Mouse (Mus musculus): ENCODE results near the gene Nufip2.
A peak's percentile ranks its signal among the peaks of the same experiment; 100 is the strongest.
"Not testable (repeated sequence)": the region's sequence is repeated elsewhere in the genome, so short reads cannot be mapped to it uniquely, and the experiment has no call there.

Gene Nufip2

GRCm38 (mm10) chr11:77719055-77719454 is 33.1 kb downstream of the Nufip2 start:
- DNase-seq: no peak

GRCm38 (mm10) chr11:77721389-77721788 is 35.4 kb downstream of the Nufip2 start:
- DNase-seq: no peak

GRCm38 (mm10) chr11:77724766-77725165 is 38.8 kb downstream of the Nufip2 start:
- no peak for DNase-seq

- DNase-seq: no peak
These were observed 39.2 kb downstream of the Nufip2 start, which contains the start of gene Cryba1 for GRCm38 (mm10) chr11:77725183-77725582. Cryba1 (minus strand) TSS chr11:77725283.

- no peak for DNase-seq
These were observed 42.6 kb downstream of the Nufip2 start for GRCm38 (mm10) chr11:77728587-77728986.

GRCm38 (mm10) chr11:77737289-77737688 is 51.3 kb downstream of the Nufip2 start:
- DNase-seq: peak; percentile 90

GRCm38 (mm10) chr11:77738555-77738954 is 52.6 kb downstream of the Nufip2 start:
- no peak for DNase-seq

- peak; percentile 58 for DNase-seq
These were observed 58.0 kb downstream of the Nufip2 start for GRCm38 (mm10) chr11:77743966-77744365.

- DNase-seq: no peak
These were observed 60.7 kb downstream of the Nufip2 start for GRCm38 (mm10) chr11:77746652-77747051.

GRCm38 (mm10) chr11:77747103-77747502 is 61.1 kb downstream of the Nufip2 start:
- DNase-seq: not testable (repeated sequence)

GRCm38 (mm10) chr11:77748996-77749395 is 63.0 kb downstream of the Nufip2 start:
- no peak for DNase-seq

- DNase-seq: no peak
These were observed 66.6 kb downstream of the Nufip2 start for GRCm38 (mm10) chr11:77752525-77752924.

GRCm38 (mm10) chr11:77753469-77753868 is 67.5 kb downstream of the Nufip2 start:
- DNase-seq: no peak

- DNase-seq: no peak
These were observed 74.1 kb downstream of the Nufip2 start for GRCm38 (mm10) chr11:77760031-77760430.

- DNase-seq: peak; percentile 94
These were observed 77.1 kb downstream of the Nufip2 start, which contains the start of gene Myo18a for GRCm38 (mm10) chr11:77762783-77763672. Myo18a (plus strand) TSS chr11:77763246.

- DNase-seq: peak; percentile 90
These were observed 77.9 kb downstream of the Nufip2 start for GRCm38 (mm10) chr11:77763673-77764340.

GRCm38 (mm10) chr11:77764694-77765458 is 78.9 kb downstream of the Nufip2 start:
- DNase-seq: peak; percentile 86

- DNase-seq: no peak
These were observed 79.5 kb downstream of the Nufip2 start for GRCm38 (mm10) chr11:77765459-77765777.

GRCm38 (mm10) chr11:77766351-77767001 is 80.5 kb downstream of the Nufip2 start:
- peak; percentile 88 for DNase-seq

- DNase-seq: peak; percentile 14
These were observed 83.5 kb downstream of the Nufip2 start for GRCm38 (mm10) chr11:77769496-77769895.

- DNase-seq: no peak
These were observed 84.4 kb downstream of the Nufip2 start for GRCm38 (mm10) chr11:77770346-77770745.

GRCm38 (mm10) chr11:77771879-77772713 is 86.1 kb downstream of the Nufip2 start:
- DNase-seq: peak; percentile 79

All from kidney, postnatal 14 days (tissue).